Mouse (Mus musculus) cerebellum, adult (tissue): ENCODE measurements at regions not wholly inside any gene's neighbourhood (a gene's known extent, or its start where the extent isn't known, plus 50 kb on each side); places are given as distances from the start of the nearest gene placed in this dataset.
A peak's percentile ranks its signal among the peaks of the same experiment; 100 is the strongest.
"Not testable (repeated sequence)": the region's sequence is repeated elsewhere in the genome, so short reads cannot be mapped to it uniquely, and the experiment has no call there.

ENCODE experiments used
- ATAC-seq: cut with Nextera tagmentation; 2 replicates; pipeline ENCODE4 v1.9.2; 2017; ENCODE audit warnings: mild to moderate bottlenecking, moderate library complexity, mixed read lengths; ENCODE audit not compliant: insufficient number of reproducible peaks, low FRiP score, low TSS enrichment

- ATAC-seq: no peak
These were observed 178.9 kb upstream of the Myt1l start for GRCm38 (mm10) chr12:29349146-29349850.

- ATAC-seq: no peak
These were observed 174.2 kb upstream of the Myt1l start for GRCm38 (mm10) chr12:29353777-29354496.

GRCm38 (mm10) chr12:29354816-29355215 lies 173.4 kb upstream of the Myt1l start:
- ATAC-seq: no peak

- peak; percentile 26; the same call in 1 of the 2 replicates for ATAC-seq
These were observed 171.3 kb upstream of the Myt1l start for GRCm38 (mm10) chr12:29356681-29357397.

- peak; percentile 37; the same call in 1 of the 2 replicates for ATAC-seq
These were observed 166.9 kb upstream of the Myt1l start for GRCm38 (mm10) chr12:29361236-29361635.

GRCm38 (mm10) chr12:29367741-29368106 lies 160.5 kb upstream of the Myt1l start:
- not testable (repeated sequence) for ATAC-seq

- peak; percentile 80 for ATAC-seq
These were observed 159.9 kb upstream of the Myt1l start for GRCm38 (mm10) chr12:29368107-29368819.

- ATAC-seq: no peak
These were observed 159.4 kb upstream of the Myt1l start for GRCm38 (mm10) chr12:29368820-29369175.

GRCm38 (mm10) chr12:29391756-29392155 lies 136.4 kb upstream of the Myt1l start:
- no peak for ATAC-seq

GRCm38 (mm10) chr12:29394271-29394670 lies 133.9 kb upstream of the Myt1l start:
- no peak for ATAC-seq

GRCm38 (mm10) chr12:29394881-29395280 lies 133.3 kb upstream of the Myt1l start:
- no peak for ATAC-seq

- no peak for ATAC-seq
These were observed 132.7 kb upstream of the Myt1l start for GRCm38 (mm10) chr12:29395401-29395982.

GRCm38 (mm10) chr12:29404434-29404833 lies 123.8 kb upstream of the Myt1l start:
- no peak for ATAC-seq

- ATAC-seq: no peak
These were observed 118.7 kb upstream of the Myt1l start for GRCm38 (mm10) chr12:29409336-29410055.

- ATAC-seq: no peak
These were observed 94.2 kb upstream of the Myt1l start for GRCm38 (mm10) chr12:29433936-29434335.

- no peak for ATAC-seq
These were observed 88.7 kb upstream of the Myt1l start for GRCm38 (mm10) chr12:29439343-29440019.

- ATAC-seq: not testable (repeated sequence)
These were observed 63.0 kb upstream of the Myt1l start for GRCm38 (mm10) chr12:29465201-29465600.
